Mouse (Mus musculus) adrenal gland, postnatal 14 days (tissue): ENCODE measurements around the gene D930020B18Rik. TPM values are rescaled to one million over a fixed set of nuclear protein-coding genes. Genes with fewer than 3 reads are reported as not detected.

Experiments used
- DNase-seq: peaks from one replicate; pipeline ENCODE4 v3.0.0; 2021; ENCODE audit warnings: mixed read lengths
- long read RNA-seq, 2 experiments: library from polyadenylated mRNA; stranded (forward); transcript quantifications; one replicate each; pipeline ENCODE4 v2.0.0; 2021
- total RNA-seq: library from RNA; stranded (reverse); gene quantifications from 2 replicates; pipeline ENCODE4 v1.2.3, GENCODE M21; 2021

Gene D930020B18Rik
- not detected in 2 replicates for total RNA-seq
- long read RNA-seq, experiment 1: 0 reads
- long read RNA-seq, experiment 2: 0 reads

DNA sequence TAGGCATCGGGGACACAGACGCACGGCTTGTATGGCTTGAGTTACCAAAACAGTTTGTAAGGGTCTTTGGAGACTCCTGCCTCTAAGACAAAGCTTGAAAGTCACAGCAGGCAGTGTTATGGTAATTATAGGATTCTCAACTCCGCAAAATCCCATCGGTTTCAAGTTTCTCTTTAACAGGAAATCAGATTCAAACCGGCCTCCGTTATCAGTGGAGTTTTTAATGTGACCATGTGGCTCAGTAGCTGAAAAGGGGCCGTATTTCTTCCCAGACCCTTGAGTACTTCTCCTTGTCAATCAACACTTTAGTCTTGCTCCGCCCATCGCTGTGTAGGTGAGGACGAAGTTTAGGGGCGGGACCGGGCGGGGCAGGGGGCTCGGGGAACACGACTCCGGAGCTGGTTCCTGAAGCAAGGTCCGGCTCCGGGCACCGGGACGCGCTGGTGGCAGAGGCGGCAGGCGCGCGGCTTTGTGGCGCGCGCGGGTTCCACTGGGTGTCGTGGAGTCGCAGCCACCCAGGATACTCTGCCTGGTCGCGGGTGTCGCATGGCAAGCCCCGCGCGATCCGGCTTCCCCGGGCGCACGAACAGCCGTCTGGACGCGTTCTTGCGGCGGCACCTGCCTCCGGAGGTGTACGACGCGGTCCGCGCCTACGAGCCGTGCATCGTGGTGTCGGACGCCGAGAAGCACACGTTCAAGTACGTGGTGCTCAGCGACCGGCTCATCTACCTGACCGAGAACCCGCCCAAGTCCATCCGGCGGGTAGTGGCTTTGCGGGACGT lies at the start of gene D930020B18Rik:
Gene D930020B18Rik (plus strand): TSS at position 317 of the 782 bp plus-strand sequence.
- peak; percentile 22 for DNase-seq

DNA sequence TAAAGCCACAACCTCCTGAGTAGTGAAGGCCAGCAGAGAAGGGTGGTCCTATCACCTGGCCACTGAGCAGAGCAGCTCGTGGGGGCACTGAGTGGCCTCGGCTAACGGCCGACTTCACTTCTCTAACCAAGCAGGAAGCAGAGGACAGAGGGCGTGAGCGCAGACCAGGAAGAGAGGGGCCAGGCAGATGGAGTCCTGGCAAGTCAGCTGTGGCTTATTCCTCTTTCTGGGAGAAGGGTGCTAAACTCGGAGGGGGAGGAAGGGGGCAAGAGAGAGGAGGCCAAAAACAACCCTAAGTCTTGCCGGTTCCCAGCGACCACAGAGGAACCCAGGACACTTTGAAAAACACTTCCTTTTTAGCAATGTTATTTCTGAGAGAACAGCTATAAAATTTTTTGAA lies 44.8 kb upstream of the D930020B18Rik start:
- DNase-seq: no peak

DNA sequence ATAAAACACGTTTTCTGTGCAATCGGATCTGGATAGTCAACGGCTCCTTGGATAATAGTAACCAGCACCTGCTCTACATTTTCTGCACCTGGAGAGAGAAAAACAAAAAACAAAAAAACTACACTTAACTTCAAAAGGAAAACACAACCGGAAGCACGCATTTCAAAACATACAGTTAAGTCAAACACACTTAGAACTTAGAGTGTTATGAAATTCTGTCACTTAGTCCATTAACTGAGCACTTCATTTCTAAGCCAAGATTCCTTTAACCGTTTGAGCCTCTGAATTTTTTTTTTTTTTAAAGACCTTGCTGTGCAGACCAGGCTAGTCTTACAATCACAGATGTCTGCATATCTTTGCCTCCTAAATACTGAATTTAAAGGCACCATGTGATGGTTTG lies 40.1 kb upstream of the D930020B18Rik start:
- DNase-seq: no peak

DNA sequence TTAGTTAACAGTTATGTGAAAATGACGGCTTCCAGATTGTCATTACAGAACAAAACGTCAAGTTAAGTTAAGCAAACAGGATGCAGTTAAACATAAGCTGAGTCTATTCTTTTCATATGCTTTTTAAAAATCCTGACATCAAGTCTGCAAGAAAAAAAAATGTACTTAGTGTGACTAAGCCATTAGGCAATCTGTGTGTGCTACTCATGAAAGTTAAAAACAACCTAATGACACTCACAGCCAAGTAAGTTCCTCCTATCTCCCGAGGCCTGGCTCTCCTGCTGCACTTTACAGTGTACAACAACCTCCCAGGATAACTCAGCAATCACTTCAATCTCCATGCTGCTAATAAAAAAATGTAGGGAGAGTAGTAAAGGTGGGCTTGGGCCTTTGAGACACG lies 37.8 kb upstream of the D930020B18Rik start:
- DNase-seq: no peak

DNA sequence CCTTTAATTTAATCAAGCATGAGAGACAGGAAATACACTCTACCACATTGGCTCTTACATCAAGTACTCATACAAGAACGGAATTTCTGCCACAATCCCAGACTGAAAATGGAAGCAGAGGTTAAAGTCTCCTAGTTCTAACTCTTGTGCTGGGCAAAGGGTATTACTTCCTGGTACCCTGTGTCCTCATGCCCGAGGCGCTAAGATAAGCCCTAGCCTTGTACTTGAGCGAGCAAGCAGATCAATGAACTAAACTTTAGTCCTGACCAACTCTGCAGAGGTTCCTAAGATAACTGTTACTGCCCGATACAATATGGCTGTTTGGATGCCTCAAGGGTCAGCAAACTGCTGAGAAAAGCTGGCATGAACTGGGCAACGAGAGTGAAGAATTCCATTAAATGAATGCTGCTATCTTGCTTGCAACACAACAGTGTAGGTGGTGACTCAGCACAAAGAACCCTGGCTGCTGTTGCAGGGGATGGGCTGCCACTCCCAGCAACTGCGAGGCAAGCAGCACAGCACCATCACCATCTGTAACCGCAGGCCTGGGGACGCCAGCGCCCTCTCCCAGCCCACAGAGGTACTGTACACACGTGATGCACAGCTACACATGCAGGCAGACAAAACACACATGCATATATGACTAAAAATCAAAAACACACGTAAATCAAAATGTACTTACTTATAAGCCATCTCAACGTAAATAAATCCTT lies 36.6 kb upstream of the D930020B18Rik start:
- DNase-seq: peak; percentile 27

DNA sequence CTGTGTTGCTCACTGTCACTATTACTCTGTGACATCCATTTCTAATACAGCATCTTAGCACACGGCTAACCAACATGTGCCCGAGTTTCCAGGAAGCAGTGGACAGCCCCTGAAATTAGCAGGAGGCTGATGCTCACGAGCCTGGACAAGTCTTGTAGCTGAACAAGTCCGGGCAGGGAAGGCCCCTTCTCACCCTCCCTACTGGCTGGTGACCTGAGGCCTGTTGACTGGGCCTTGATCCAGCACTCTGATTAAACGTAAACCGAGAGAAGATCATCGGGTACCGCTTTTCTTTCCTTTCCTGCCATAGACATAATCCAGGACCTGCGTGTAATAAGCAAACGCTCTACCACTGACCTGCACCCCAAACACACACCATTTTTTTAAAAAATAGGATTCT lies 33.2 kb upstream of the D930020B18Rik start:
- DNase-seq: no peak

DNA sequence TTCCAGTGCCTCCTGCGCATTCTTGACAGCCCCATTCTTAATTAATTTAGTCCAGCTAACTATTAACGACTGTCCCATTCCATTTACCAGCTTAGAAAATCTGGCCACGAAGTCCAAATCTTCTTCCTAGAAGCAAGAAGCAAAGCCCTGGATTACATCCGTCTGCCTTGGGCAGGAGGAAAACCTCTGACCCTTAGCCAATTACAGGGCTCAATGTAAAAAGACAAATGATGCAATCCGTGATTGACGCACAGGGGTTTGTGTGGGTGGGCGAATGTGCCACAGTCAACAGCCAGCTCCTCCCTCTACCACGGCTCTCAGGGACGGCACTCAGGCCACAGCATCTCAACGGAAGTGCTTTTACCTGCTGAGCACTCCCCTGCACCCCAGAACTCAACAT lies 29.8 kb upstream of the D930020B18Rik start:
- DNase-seq: no peak

DNA sequence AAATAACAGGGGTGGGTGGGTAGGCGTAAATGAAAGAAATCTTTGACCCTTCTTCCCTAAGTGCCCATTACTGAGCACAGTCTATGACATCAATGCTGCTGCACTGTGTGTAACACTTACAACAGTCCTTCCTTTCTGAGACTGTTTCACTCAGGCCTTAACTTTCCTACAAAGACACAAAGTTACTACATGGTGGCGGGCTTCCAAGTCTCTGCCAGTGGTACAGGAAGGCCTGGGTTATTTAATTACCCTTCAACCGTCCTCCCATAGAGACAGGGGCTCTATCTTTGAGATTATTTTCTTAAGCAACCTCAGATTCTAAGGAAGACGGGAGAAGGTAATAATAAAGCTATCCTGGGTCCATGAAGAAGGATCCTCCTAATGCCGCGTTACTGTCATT lies 28.9 kb upstream of the D930020B18Rik start:
- DNase-seq: no peak

DNA sequence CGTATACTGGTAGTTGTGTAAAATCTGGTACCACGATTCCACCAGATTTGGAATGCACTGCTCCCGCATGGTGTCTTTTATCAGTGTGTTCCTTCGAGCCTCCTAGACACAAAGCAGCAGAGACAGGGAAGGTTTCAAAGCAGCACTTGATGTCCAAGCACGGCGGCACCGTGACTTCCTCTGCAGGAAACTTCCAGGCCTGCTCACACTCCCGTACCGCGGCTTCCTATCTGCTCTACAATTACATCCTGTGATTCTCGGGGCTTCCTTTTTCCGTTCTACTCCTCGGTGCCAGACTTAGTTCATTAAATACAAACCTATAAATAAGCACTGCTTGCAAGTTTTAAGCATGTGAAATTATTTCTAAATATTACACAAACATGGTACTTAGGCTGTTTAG lies 27.8 kb upstream of the D930020B18Rik start:
- peak; percentile 39 for DNase-seq

DNA sequence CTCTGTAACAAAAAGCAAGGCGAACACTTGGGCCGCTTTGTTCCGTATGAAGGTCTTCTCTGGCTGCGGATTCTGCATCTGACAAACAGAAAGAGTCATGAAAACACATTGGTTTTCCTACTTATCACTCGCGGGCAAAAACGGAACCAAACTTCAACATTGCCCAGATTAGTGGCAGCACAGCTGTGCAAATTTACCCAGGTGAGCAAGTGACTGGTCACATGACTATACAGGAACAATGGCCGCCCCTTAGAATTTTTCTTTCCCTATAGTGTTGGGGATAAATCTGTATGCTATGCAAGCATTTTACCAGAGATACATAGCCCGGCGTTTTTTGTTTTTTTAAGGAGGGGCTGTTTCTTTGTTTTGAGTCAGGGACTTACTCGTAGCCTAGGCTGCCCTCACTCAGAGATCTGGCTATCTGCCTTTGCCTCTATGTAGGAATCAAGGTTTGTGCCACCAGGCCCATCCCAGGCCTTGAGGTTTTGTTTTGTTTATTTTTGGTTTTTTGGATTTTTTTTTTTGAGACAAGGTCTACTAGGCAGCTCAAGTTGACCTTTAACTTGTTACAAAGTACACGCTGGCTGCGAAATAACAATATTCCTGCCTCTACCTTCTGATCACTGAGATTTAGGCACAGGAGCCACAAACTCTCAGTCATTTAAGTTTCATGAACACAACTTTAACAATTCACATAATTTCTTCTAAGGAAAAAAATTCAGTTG lies 26.1 kb upstream of the D930020B18Rik start:
- no peak for DNase-seq

DNA sequence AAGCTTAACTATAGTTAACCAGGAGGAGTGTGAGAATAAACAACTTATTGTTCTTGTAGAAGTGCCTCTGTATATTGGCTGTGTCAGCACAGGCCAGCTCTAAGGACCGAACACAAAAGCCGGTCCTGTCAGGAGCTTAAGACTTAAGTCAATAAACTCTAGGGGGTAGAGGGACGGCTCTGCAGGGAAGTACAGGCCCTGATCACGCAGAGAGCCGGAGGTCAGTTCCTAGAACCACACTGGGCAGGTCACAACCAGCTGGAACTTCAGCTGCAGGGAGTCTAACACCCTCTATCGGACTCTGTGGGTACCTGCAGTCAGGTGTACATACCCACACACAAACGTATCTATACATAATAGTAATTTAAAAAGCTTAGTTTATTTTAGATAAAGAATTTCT lies 25.5 kb upstream of the D930020B18Rik start:
- no peak for DNase-seq

DNA sequence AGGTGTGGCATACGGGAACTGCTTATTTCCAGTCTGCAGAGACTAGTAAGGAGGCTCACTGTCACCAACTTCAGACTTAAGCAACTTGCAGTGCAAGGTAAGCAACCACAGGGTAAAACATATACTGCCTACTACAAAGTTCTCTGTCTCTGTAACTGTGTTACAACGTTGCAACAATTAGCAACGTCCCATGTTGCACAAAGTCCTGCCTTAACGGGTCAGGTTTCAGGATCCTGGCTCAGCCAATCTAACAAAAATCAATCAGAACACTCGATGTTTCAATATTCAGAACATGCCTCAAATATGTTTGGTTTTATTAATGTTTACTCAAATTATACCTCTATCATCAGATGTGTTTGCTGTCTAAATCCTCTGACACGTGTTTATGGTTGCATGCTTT lies 19.0 kb upstream of the D930020B18Rik start:
- no peak for DNase-seq

DNA sequence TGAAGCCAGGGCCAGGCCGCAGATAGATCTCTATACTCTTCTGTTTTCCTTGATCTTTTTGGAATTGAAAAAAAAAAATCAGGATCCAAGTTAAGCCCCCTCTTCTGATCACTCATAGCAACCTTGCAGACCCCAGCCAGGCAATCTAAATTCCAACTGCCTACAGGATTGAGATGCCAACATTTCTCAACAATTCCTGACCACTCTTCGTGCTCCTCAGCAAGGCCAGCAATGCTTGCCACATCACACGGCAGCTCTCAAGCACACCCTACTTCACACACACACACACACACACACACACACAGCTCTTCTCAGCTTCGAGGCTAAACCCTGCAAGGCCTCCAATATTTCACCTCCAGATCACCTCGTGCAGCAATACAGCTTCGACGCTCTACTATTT lies 17.7 kb upstream of the D930020B18Rik start:
- peak; percentile 43 for DNase-seq

DNA sequence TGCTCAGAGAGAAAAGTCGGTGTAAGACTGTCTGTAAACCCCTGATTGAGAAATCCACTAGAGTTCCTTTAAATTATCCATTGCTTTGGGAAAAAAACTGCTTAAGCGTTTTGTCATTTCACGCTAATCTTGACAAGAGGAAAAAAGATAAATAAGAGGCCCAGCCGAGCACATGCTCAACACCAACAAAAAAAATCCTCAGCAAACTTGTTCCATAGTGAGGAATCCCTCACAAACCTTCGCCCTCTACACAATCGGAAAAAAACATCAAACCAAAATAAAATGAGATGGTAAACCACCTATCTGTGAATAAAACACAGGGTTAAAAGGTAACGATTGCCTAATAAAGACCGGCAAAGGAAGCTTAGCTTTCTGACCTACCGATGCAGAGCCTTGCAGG lies 16.4 kb upstream of the D930020B18Rik start:
- no peak for DNase-seq

DNA sequence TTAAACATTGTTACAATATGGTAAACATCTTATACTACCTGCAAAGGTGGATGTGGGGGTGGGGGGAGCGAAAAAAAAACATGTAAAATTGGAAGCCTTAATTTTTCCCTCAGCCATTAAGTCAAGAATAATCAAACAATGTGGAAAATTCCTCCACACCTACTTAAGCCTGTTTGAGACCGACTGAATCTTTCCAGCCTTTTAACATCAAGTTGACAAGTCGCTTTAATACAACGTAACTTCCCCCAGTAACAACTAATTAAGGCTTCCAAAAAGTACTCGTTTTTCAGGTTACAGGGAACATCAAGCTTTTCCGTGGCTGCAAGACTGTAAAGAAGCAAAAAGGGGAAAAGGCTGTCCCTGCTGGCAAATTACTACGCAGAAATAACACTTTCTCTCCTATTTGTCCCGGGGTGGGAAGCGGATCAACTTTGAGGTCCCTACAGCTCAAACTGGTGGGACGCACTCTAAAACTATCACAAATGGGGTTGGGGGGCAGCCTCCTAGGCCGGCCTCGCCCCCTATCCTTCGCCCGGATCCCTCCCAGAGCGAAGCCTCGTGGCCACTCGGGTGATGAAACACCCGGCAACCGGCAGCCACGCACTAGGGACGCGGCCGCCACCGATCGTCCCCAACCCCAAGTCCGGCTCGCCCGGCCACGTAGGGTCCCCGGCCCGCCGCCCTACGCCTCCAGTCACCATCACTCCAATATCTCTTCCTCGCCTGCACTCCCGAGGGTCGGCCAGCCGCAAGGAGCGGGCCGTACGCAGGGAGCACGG lies 15.8 kb upstream of the D930020B18Rik start:
- no peak for DNase-seq

DNA sequence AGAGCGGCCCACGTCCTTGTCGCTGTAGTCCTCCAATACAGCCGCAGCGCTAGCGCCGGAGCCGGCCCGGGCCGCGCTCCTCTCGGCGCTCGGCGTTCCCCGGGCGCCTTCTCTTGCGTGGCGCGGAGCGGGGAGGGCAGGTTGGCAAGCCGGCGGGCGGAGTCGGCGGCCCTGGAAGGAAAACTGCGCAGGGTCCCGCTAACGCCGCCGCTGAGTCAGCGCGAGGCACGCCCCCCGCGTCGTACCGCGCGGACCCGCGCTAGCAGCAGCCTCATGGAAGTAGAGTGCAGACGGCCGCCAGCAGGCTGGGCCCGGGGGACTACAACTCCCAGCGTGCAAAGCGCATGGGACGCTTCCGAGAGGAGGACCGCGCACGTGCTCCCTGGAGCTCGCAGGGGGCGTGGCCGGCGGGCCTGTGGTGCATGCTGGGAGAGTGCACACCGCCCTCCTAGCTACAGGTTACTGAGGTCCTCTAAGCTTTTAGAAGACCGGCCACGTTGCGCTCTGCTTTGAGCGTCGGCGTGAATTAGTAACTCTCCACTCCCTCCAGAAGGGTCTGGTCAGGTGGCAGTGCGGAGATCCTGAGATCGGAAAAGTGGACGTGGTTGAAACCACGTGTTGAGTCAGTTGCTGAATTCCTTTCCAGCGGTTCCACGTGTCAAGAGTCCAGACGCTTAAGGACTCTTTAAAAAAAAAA lies 15.1 kb upstream of the D930020B18Rik start, which contains the start of gene Xpot:
Gene Xpot (minus strand): TSS at position 147 of the 697 bp plus-strand sequence.
- DNase-seq: peak; percentile 99

DNA sequence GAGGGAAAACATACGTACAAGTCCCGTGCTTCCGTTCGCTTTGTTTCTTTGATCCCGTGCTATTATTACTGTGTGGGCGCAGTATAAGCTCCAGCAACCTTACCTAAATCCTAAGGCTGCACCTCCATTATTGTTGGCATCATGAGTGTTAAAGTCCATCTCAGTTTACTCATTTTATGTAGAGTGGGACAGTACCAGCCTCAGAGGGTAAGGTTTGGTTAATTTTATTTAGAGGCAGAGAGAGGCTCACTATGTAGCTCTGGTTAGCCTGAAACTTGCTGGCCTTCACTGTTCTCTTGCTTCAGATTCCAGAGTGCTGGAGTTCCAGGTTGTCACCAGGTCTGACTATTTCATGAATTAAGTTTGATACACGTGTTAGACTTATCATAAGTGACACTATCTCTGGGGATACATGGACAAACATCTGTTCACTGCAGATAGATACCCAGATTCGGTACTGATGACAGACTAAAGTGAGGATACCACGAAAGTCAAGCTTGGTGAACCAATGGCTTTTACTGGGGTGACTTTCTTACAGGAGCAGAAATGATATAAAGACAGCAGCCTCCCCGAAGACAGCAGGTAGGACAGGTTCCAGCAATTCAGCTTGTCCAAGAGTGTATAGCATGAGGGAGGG lies 14.1 kb upstream of the D930020B18Rik start:
- no peak for DNase-seq

DNA sequence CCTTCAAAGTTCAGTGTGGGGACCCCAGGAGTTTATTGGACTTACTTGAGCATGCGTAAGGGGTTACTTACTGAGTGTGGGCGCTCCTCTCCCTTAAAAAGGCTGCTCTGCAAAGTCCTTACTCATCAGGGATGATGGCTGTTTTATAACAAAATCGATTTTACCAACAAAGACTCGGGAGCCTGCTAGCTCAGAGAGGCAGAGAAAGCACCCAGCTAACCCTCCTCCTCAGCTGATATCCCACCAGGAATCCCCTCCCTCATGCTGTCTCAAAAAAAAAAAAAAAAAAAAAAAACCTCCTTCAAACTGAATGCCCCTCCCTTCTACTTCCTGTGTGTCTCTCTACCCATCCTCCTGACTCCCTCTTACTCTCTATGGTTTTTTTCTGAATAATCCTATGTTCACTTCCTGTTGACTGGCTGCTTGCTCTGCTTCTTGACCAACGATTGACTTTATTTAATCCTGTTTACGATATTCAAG lies 12.8 kb upstream of the D930020B18Rik start:
- DNase-seq: no peak

DNA sequence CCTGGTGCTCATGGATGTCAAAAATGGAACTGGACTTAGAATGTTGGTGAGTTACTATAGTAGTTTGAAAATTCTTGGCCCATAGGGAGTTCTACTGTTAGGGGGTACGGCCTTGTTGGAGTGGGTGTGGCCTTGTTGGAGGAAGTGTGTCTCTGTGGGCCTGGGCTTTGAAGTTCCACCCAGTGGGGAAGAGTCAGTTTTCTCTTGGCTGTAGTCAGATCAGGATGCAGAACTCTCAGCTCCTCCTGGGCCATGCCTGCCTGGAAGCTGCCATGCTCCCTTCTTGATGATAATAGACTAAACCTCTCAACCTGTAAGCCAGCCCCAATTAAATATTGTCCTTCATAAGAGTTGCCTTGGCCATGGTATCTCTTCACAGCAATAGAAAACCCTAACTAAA lies 7.2 kb upstream of the D930020B18Rik start:
- DNase-seq: no peak

DNA sequence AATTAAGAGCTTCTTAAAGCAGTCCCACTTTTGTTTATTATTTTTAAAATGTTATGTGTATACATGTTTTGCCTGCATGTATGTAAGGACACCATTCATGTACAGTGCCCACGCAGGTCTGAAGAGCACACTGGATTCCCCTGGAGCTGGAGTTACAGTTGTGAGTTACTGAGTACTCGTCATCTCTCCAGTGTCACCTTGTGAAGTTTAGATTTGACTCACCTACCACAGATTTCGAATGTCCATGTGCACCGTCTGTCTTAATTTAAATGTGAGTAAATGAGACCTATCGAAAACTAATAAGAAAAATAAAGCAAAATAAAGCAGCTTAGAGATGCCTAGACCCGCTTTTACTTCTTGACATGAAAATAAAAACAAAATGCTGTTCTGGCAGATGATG lies 5.1 kb upstream of the D930020B18Rik start:
- DNase-seq: no peak

DNA sequence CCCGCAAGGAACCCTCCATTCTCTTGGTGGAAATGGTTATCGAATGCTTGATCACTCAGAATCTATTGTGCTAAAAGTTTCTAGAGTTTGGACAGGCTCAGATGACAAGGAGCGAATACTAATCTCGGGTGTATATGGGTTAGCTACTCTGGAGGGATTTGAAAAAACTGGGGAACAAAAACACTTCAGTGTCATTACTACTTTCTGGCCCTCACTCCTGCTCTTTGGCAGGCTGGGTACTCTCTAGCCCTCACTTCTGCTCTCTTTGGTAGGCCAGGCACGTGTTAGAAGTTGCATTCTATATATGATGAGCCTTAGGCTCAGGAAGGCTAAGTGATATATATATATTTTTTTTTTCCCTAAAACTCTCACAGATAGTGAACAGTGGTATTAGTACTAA lies 1.8 kb upstream of the D930020B18Rik start:
- no peak for DNase-seq
